Mouse (Mus musculus) thymus, postnatal 4 days (tissue): ENCODE measurements at regions not wholly inside any gene's neighbourhood (a gene's known extent, or its start where the extent isn't known, plus 50 kb on each side); places are given as distances from the start of the nearest gene placed in this dataset.

Source experiments
- DNase-seq: peaks from one replicate; pipeline ENCODE4 v3.0.0; 2021

GRCm38 (mm10) chr1:120911962-120912670, 309.9 kb downstream of the En1 start:
- DNase-seq = no peak

- DNase-seq = no peak
Measured at GRCm38 (mm10) chr1:120921540-120921939, 319.3 kb downstream of the En1 start.

- no peak for DNase-seq
Measured at GRCm38 (mm10) chr1:120925271-120925670, 323.1 kb downstream of the En1 start.

GRCm38 (mm10) chr1:120930141-120930540, 327.9 kb downstream of the En1 start:
- no peak for DNase-seq

GRCm38 (mm10) chr1:120935321-120935720, 333.1 kb downstream of the En1 start:
- DNase-seq = no peak

- no peak for DNase-seq
Measured at GRCm38 (mm10) chr1:120943711-120944110, 341.5 kb downstream of the En1 start.

- no peak for DNase-seq
Measured at GRCm38 (mm10) chr1:120946349-120946748, 344.1 kb downstream of the En1 start.

GRCm38 (mm10) chr1:120961235-120961634, 359.0 kb downstream of the En1 start:
- DNase-seq = no peak

GRCm38 (mm10) chr1:120961984-120962383, 359.8 kb downstream of the En1 start:
- no peak for DNase-seq

GRCm38 (mm10) chr1:120963477-120964178, 361.4 kb downstream of the En1 start:
- no peak for DNase-seq

- DNase-seq = no peak
Measured at GRCm38 (mm10) chr1:120964179-120964517, 361.9 kb downstream of the En1 start.

GRCm38 (mm10) chr1:120966132-120966531, 363.9 kb downstream of the En1 start:
- DNase-seq = no peak

- no peak for DNase-seq
Measured at GRCm38 (mm10) chr1:120974661-120975060, 357.7 kb downstream of the Insig2 start.

- no peak for DNase-seq
Measured at GRCm38 (mm10) chr1:121004535-121004934, 327.9 kb downstream of the Insig2 start.

- DNase-seq = no peak
Measured at GRCm38 (mm10) chr1:121005198-121005597, 327.2 kb downstream of the Insig2 start.

GRCm38 (mm10) chr1:121012126-121012525, 320.3 kb downstream of the Insig2 start:
- no peak for DNase-seq

GRCm38 (mm10) chr1:121013839-121014503, 318.4 kb downstream of the Insig2 start:
- no peak for DNase-seq

- no peak for DNase-seq
Measured at GRCm38 (mm10) chr1:121029375-121029774, 303.0 kb downstream of the Insig2 start.

- DNase-seq = no peak
Measured at GRCm38 (mm10) chr1:121034761-121035393, 297.5 kb downstream of the Insig2 start.

GRCm38 (mm10) chr1:121046581-121046980, 285.8 kb downstream of the Insig2 start:
- no peak for DNase-seq

GRCm38 (mm10) chr1:121047406-121047805, 285.0 kb downstream of the Insig2 start:
- no peak for DNase-seq

GRCm38 (mm10) chr1:121049684-121050083, 282.7 kb downstream of the Insig2 start:
- DNase-seq = no peak

GRCm38 (mm10) chr1:121050695-121051495, 281.5 kb downstream of the Insig2 start:
- no peak for DNase-seq
